Mouse (Mus musculus): ENCODE results near the gene Kansl1. TPM values are rescaled to one million over a fixed set of nuclear protein-coding genes. Genes with fewer than 3 reads are reported as not detected.

The Kansl1 gene
- polyA plus RNA-seq, 1 experiment, result not detected

DNA sequence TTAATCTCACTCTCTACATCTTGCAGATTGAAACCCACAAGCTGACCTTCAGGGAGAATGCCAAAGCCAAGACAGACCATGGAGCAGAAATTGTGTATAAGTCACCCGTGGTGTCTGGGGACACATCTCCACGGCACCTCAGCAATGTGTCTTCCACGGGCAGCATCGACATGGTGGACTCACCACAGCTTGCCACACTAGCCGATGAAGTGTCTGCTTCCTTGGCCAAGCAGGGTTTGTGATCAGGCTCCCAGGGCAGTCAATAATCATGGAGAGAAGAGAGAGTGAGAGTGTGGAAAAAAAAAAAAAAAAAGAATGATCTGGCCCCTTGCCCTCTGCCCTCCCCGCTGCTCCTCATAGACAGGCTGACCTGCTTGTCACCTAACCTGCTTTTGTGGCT, 140.7 kb downstream of the Kansl1 start:
- 88% methylated on average over 6 of the region's 6 CpGs for WGBS
- TF ChIP-seq CTCF (IDR thresholded peaks at IDR 0.05; ENCODE audit: insufficient read depth, low read depth, low read length) (no peak), POLR2A (IDR thresholded peaks at IDR 0.05; ENCODE audit: insufficient read depth, low read depth, low read length) (no peak)
- no peak overlapping the region for H3K4me3 ChIP-seq (ENCODE audit: insufficient read depth, low read depth, low read length)

DNA sequence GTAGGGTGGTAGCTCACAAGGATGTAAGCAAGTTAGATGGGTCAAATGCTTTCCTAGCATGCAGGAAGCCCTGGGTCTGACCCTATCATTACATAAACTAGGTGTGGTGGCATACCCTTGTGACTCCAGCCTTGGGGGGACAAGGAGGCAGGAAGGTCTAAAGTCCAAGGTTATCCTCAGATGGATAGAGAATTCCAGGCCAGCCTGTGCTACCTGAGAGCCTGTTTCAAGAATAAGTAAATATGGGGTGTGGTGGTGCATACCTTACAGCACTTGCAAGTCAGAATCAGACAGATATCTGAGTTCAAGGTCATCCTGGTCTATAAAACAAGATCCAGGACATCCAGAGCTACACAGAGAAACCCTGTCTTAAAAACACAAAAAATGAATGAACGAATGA, 141.2 kb downstream of the Kansl1 start:
- TF ChIP-seq POLR2A (IDR thresholded peaks at IDR 0.05; ENCODE audit: insufficient read depth, low read depth, low read length) (no peak), CTCF (IDR thresholded peaks at IDR 0.05; ENCODE audit: insufficient read depth, low read depth, low read length) (no peak)
- 0 out of 2 replicates have a peak, but pooled peaks cover 3% of the 10 kb centered on the region for H3K4me1 ChIP-seq (ENCODE audit: control insufficient read depth, insufficient read depth, low read length)
- 95% methylated on average over 1 of the region's 1 CpGs for WGBS
- H3K27ac ChIP-seq (ENCODE audit: insufficient read depth, low read depth, low read length), result 0 out of 2 replicates have a peak overlapping the region, but pooled peaks have one; percentile 11
- no peak overlapping the region for H3K4me3 ChIP-seq (ENCODE audit: insufficient read depth, low read depth, low read length)

More for the DNA sequence above, 140.7 kb downstream of the Kansl1 start:
- Histone ChIP-seq H3K4me1 (ENCODE audit: control insufficient read depth, insufficient read depth, low read length) (0 out of 2 replicates have a peak, but pooled peaks cover 3% of the 10 kb centered on the region), H3K27ac (ENCODE audit: insufficient read depth, low read depth, low read length) (0 out of 2 replicates have a peak overlapping the region, but pooled peaks have one; percentile 11)

DNA sequence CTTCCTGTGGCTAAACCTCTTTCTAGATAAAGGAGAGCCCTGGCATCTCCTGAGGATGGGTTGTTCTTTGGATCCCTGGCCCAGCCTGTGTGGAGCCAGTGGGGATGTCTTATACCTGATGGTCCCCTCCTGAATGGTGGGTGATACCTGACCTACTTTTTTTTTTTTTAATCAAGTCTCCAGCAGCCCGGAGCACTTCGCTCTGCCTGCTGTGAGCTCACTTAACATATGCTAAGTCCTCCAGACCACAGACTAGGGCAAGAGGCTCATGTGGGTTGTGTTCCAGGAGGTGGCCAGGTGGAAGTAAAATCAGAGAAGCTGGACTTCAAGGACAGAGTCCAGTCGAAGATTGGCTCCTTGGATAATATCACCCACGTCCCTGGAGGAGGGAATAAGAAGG, 146.5 kb downstream of the Kansl1 start:
- Histone ChIP-seq H3K27ac (ENCODE audit: insufficient read depth, low read depth, low read length) (no peak overlapping the region), H3K4me1 (ENCODE audit: control insufficient read depth, insufficient read depth, low read length) (peaks cover 12% of the 10 kb centered on the region), H3K4me3 (ENCODE audit: insufficient read depth, low read depth, low read length) (no peak overlapping the region)
- WGBS, result 41% methylated on average over 4 of the region's 4 CpGs
- TF ChIP-seq CTCF (IDR thresholded peaks at IDR 0.05; ENCODE audit: insufficient read depth, low read depth, low read length), result no peak
- TF ChIP-seq POLR2A (IDR thresholded peaks at IDR 0.05; ENCODE audit: insufficient read depth, low read depth, low read length), result no peak

DNA sequence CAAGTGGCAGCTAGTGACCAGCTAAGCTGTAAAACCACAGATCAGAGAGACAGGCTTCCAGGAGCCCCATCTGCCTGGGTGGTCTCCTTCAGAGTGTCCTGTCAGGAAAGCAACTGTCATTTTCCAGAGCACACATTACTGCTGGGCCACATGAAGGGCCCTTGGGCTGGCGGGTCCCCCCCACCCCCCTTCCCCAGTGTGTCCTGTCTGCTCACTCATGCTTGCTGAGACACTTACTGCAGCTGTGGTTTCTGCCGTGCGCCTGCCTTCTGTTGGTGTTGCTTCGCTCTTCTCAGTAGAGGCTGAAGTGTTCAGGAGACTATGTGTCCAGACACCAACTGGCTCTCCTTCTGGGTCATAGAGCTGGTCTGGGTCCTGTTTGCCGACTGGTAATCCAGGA, 148.2 kb downstream of the Kansl1 start:
- H3K4me1 ChIP-seq (ENCODE audit: control insufficient read depth, insufficient read depth, low read length), result peaks cover 12% of the 10 kb centered on the region
- H3K27ac ChIP-seq (ENCODE audit: insufficient read depth, low read depth, low read length), result no peak overlapping the region
- H3K4me3 ChIP-seq (ENCODE audit: insufficient read depth, low read depth, low read length), result no peak overlapping the region
- WGBS, result 56% methylated on average over 5 of the region's 5 CpGs
- no peak for TF ChIP-seq CTCF (IDR thresholded peaks at IDR 0.05; ENCODE audit: insufficient read depth, low read depth, low read length)
- TF ChIP-seq POLR2A (IDR thresholded peaks at IDR 0.05; ENCODE audit: insufficient read depth, low read depth, low read length), result no peak

DNA sequence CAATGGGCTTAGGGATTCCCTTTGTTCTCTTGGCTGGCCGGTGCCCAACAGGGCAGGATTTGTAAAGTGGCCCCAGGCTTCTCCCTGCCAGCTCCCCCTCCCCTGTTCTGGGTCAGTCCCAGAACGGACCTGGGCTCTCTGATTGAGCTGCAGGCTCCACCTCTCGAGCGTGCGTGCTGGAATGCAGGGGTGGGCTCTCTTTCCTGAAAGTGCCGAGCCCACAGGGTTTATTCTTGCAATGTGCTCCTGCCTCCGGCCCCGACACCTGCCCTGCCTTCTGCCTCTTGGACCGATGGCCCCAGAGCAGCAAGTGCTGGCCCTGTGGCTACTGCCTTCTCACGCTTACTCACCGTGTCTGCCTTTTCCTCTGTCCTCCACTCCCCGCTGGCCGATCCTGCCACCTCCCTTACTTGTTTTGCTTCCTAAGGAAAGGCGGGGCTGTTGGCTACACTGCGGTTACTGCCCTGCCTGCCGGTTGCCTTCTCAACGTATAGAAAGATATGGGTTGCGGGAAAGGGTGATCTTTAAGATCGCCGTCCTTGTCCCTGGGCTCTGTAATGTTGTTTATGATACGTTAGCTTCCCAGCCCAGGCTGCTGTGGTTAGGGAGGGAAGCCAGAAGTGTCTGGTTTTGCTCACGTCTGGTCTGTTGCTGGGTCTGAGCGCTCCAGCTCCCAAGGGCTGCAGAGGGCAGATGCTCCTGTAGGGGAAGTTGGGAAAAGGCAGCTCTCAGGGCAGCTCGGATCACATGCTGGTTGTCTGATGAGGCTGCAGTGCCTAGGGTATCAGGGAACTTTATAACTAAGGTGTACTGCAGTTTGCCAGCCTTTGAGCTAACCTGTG, 149.5 kb downstream of the Kansl1 start:
- Histone ChIP-seq H3K27ac (ENCODE audit: insufficient read depth, low read depth, low read length) (no peak overlapping the region), H3K4me1 (ENCODE audit: control insufficient read depth, insufficient read depth, low read length) (peaks cover 12% of the 10 kb centered on the region), H3K4me3 (ENCODE audit: insufficient read depth, low read depth, low read length) (peak overlapping the region; percentile 14; the same call in 1 of the 2 replicates)
- no peak for TF ChIP-seq POLR2A (IDR thresholded peaks at IDR 0.05; ENCODE audit: insufficient read depth, low read depth, low read length)
- TF ChIP-seq CTCF (IDR thresholded peaks at IDR 0.05; ENCODE audit: insufficient read depth, low read depth, low read length), result no peak
- 26% methylated on average over 24 of the region's 24 CpGs for WGBS

DNA sequence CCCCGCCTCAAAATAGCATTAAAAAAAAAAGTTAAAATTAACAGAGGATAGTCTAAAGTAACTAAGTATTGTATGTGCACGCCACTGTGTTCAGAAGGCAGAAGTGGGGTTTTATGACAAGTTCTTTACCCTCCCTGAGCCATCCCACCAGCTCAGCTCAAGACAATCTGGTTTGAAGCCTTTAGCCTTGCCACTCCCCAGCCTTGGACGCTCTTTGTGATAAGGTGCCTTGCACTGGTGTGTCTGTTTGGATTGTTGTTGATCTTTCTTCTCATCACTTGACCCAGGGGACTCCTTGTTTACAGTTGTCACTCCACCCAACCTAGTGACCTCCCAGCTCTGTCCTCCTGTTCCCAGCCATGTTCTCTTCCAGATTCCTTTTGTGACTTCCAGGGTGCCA, 151.0 kb downstream of the Kansl1 start:
- Histone ChIP-seq H3K4me1 (ENCODE audit: control insufficient read depth, insufficient read depth, low read length) (peaks cover 12% of the 10 kb centered on the region), H3K4me3 (ENCODE audit: insufficient read depth, low read depth, low read length) (no peak overlapping the region), H3K27ac (ENCODE audit: insufficient read depth, low read depth, low read length) (no peak overlapping the region)
- WGBS, result 93% methylated on average over 3 of the region's 3 CpGs
- TF ChIP-seq POLR2A (IDR thresholded peaks at IDR 0.05; ENCODE audit: insufficient read depth, low read depth, low read length), result no peak
- TF ChIP-seq CTCF (IDR thresholded peaks at IDR 0.05; ENCODE audit: insufficient read depth, low read depth, low read length), result no peak

DNA sequence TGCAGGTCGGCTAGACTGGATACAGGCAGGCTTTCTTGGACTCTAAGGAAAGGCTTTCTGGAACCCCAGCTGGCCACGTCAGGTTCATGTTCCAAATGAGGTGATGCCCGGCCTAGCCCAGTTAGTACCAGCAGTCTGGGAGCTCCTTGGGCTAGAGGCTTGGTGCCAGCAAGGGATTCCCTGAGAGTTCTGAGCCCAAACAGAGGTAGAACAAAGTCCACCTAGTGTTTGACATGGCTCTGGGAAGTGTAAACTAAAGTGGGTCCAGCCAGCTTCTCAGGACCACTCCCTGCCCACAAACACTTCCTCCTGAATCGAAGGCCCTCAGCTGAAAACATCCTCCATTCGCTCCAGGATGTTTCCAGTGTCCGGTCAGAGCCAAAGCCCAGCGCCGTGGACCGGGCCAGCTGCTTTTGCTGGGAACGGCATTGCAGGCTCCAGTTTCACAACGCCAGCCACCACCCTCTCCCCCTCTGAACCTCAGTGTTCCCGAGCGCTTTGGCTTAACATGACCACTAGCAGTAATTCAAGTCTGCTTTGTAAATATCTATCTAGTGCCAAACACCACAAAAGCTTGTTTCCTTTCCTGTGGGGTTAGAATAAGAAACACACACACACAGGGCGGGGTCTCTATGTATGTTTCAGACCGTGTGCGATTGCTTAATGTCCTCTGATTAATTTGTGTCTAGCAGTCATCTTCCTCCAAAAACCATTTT, 151.8 kb downstream of the Kansl1 start:
- Histone ChIP-seq H3K27ac (ENCODE audit: insufficient read depth, low read depth, low read length) (no peak overlapping the region), H3K4me3 (ENCODE audit: insufficient read depth, low read depth, low read length) (no peak overlapping the region), H3K4me1 (ENCODE audit: control insufficient read depth, insufficient read depth, low read length) (peaks cover 12% of the 10 kb centered on the region)
- TF ChIP-seq CTCF (IDR thresholded peaks at IDR 0.05; ENCODE audit: insufficient read depth, low read depth, low read length) (no peak), POLR2A (IDR thresholded peaks at IDR 0.05; ENCODE audit: insufficient read depth, low read depth, low read length) (no peak)
- 69% methylated on average over 16 of the region's 16 CpGs for whole genome bisulfite sequencing

DNA sequence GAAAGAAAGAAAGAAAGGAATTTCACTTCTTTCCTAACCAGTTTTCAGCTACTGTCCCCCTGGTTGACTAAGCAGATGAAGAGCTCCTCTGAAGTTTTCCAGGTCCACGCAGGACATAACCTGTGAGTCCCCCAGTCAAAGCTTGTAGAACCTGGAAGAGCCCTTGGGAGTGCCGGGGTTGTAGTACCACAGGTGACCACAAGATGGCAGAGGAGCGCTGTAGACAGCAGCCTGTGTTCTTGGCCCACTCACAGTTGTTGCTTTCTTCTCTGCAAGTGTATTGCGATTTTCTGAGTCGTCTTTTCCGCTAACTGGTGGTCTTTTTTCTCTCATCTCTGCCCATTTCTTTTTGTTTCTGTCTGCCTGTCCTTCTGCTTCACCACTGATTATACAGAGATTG, 153.0 kb downstream of the Kansl1 start:
- no peak for TF ChIP-seq POLR2A (IDR thresholded peaks at IDR 0.05; ENCODE audit: insufficient read depth, low read depth, low read length)
- TF ChIP-seq CTCF (IDR thresholded peaks at IDR 0.05; ENCODE audit: insufficient read depth, low read depth, low read length), result peak; percentile 83
- peaks cover 11% of the 10 kb centered on the region for H3K4me1 ChIP-seq (ENCODE audit: control insufficient read depth, insufficient read depth, low read length)
- WGBS, result under 1% methylated on average over 6 of the region's 6 CpGs
- H3K27ac ChIP-seq (ENCODE audit: insufficient read depth, low read depth, low read length), result no peak overlapping the region
- no peak overlapping the region for H3K4me3 ChIP-seq (ENCODE audit: insufficient read depth, low read depth, low read length)

DNA sequence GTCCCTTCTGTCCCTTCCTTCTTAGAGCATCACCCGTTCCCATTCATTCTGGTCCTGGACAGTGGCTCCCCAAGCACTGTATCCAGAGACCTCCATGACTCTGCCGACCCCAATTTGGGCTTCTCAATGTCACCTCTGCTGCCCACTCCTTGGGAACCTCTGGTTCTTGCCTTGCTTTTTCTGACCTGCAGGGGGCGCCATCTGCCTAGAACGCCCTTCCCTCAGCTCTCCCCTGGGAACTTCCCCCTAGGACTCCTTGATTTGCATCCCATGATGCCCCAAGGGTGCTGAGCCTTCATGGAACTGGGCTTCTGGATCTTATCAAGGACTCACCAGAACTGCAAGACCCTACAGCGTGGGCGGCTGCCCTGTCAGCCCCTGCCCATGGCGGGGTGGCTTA, 157.0 kb downstream of the Kansl1 start:
- TF ChIP-seq CTCF (IDR thresholded peaks at IDR 0.05; ENCODE audit: insufficient read depth, low read depth, low read length) (peak; percentile 68), POLR2A (IDR thresholded peaks at IDR 0.05; ENCODE audit: insufficient read depth, low read depth, low read length) (no peak)
- 72% methylated on average over 7 of the region's 7 CpGs for WGBS
- no peaks in the 10 kb centered on the region for H3K4me1 ChIP-seq (ENCODE audit: control insufficient read depth, insufficient read depth, low read length)
- H3K27ac ChIP-seq (ENCODE audit: insufficient read depth, low read depth, low read length), result no peak overlapping the region
- no peak overlapping the region for H3K4me3 ChIP-seq (ENCODE audit: insufficient read depth, low read depth, low read length)
